Mouse (Mus musculus): ENCODE results near the gene Ptprr.

- TF ChIP-seq CTCF (IDR thresholded peaks at IDR 0.05; ENCODE audit: control insufficient read depth, insufficient read depth, insufficient replicate concordance, low read depth, low read length) (no peak), POLR2A (IDR thresholded peaks at IDR 0.05; ENCODE audit: control insufficient read depth, low read depth, low read length) (no peak)
Observed at GRCm38 (mm10) chr10:116162338-116162737, 144.3 kb downstream of the Ptprr start.
